Mouse (Mus musculus) Muller cell, postnatal 12 days (primary cell): ENCODE measurements at regions not wholly inside any gene's neighbourhood (a gene's known extent, or its start where the extent isn't known, plus 50 kb on each side); places are given as distances from the start of the nearest gene placed in this dataset.

ENCODE experiments used
- DNase-seq: peaks from one replicate; pipeline ENCODE4 v3.0.0-alpha.2; 2015; ENCODE audit errors: inconsistent ontology term

- no peak for DNase-seq
Measured at GRCm38 (mm10) chr11:55780011-55780410, 172.0 kb upstream of the Glra1 start.

GRCm38 (mm10) chr11:55773283-55773682 lies 165.3 kb upstream of the Glra1 start:
- DNase-seq = no peak

- DNase-seq = no peak
Measured at GRCm38 (mm10) chr11:55772538-55772937, 164.5 kb upstream of the Glra1 start.

- DNase-seq = no peak
Measured at GRCm38 (mm10) chr11:55772107-55772506, 164.1 kb upstream of the Glra1 start.

- no peak for DNase-seq
Measured at GRCm38 (mm10) chr11:55764846-55765245, 156.8 kb upstream of the Glra1 start.
